Comparison of ENCODE assay signal across 11 mouse cellular contexts in genomic region chr14:71128495-71128894, GRCm38 (mm10).
A peak's percentile ranks its signal among the peaks of the same experiment; 100 is the strongest.
DNase-seq lines count a peak whose midpoint lies in the region; ATAC-seq lines count a peak whose summit lies in the region.
"Had no signal": no experiment of that assay in that cellular context is flagged by ENCODE, and none has a peak within 500 bp of the region (broad histone marks: within the 10 kb centered on the region; RNA-seq: fewer than 3 reads in every experiment).

No protein-coding gene starts in this region.

- H3K27ac ChIP-seq in heart, embryonic 12.5 days (ENCODE audit: poor library complexity, severe bottlenecking) = no peak overlapping the region
- peak overlapping the region; percentile 44 to 88; a peak in 2 of 4 replicates for H3K27ac ChIP-seq in heart, embryonic 14.5 days (replicated peaks in 1 of 2; ENCODE audit: control insufficient read depth in 1 of 2, insufficient read depth in 1 of 2, low read depth in 2 of 2, low read length in 2 of 2)
- H3K27ac ChIP-seq: liver, embryonic 13.5 days; stomach, postnatal 0 days had no signal

- no peak overlapping the region for H3K4me2 ChIP-seq in heart, embryonic 12.5 days
- no peak overlapping the region for H3K4me2 ChIP-seq in heart, embryonic 14.5 days (ENCODE audit: low read length)
- H3K4me2 ChIP-seq: liver, embryonic 13.5 days had no signal

- H3K4me1 ChIP-seq in heart, embryonic 12.5 days (replicated peaks) = peaks cover 24% of the 10 kb centered on the region
- H3K4me1 ChIP-seq in heart, embryonic 14.5 days (ENCODE audit: control insufficient read depth in 2 of 2, insufficient read depth in 2 of 2, low read length in 2 of 2) = peaks cover 16 to 21% of the 10 kb centered on the region in 2 experiments
- H3K4me1 ChIP-seq: liver, embryonic 13.5 days had no signal

- H3K27me3 ChIP-seq in heart, embryonic 12.5 days (replicated peaks) = no peaks in the 10 kb centered on the region
- no peaks in the 10 kb centered on the region for H3K27me3 ChIP-seq in heart, embryonic 14.5 days (ENCODE audit: control insufficient read depth, insufficient read depth, low read length)
- H3K27me3 ChIP-seq: liver, embryonic 13.5 days had no signal

- WGBS in heart, embryonic 12.5 days = 58% methylated on average over 3 of the region's 3 CpGs
- 47% methylated on average over 3 of the region's 3 CpGs for WGBS in heart, embryonic 14.5 days

- no peaks in the 10 kb centered on the region for H3K36me3 ChIP-seq in heart, embryonic 12.5 days
- H3K36me3 ChIP-seq in heart, embryonic 14.5 days (ENCODE audit: control insufficient read depth, insufficient read depth, low read length) = no peaks in the 10 kb centered on the region
- H3K36me3 ChIP-seq: liver, embryonic 13.5 days had no signal

- H3K9ac ChIP-seq in heart, embryonic 12.5 days = no peak overlapping the region
- H3K9ac ChIP-seq in heart, embryonic 14.5 days (ENCODE audit: low read length) = no peak overlapping the region
- H3K9ac ChIP-seq: liver, embryonic 13.5 days had no signal

- peak; percentile 42 to 57 for DNase-seq in heart, adult 18-20 months
- peak; percentile 92 for DNase-seq in brain, adult 2 months (ENCODE audit: low read depth, low spot score)
- DNase-seq in lung, postnatal 14 days = peak; percentile 48
- no peak for DNase-seq in thymus, postnatal 25 days
- DNase-seq in kidney, adult 18-20 months = no peak
- DNase-seq: kidney, adult 11 months; liver, embryonic 13.5 days had no signal

- no peaks in the 10 kb centered on the region for H3K9me3 ChIP-seq in heart, embryonic 12.5 days (replicated peaks)
- no peaks in the 10 kb centered on the region for H3K9me3 ChIP-seq in heart, embryonic 14.5 days (ENCODE audit: control insufficient read depth, low read length)
- H3K9me3 ChIP-seq: liver, embryonic 13.5 days had no signal

- ATAC-seq in heart, embryonic 12.5 days (ENCODE audit: insufficient number of reproducible peaks, low FRiP score) = no peak
- ATAC-seq in heart, embryonic 14.5 days (ENCODE audit: insufficient number of reproducible peaks, insufficient read depth, low FRiP score, low read depth) = no peak
- ATAC-seq: forebrain, embryonic 16.5 days had no signal

- H3K4me3 ChIP-seq in heart, embryonic 12.5 days = no peak overlapping the region
- no peak overlapping the region for H3K4me3 ChIP-seq in heart, embryonic 14.5 days (ENCODE audit: control insufficient read depth in 1 of 2, insufficient read depth in 1 of 2, low read depth in 1 of 2, low read length in 2 of 2)
- H3K4me3 ChIP-seq: liver, embryonic 13.5 days had no signal

Comparison
In these comparisons a context has a peak if more than half of its experiments do, and no peak if none do; other contexts are left out.
1. DNase-seq: peak in heart, adult 18-20 months (2 of 2), brain, adult 2 months (single experiment) and lung, postnatal 14 days (single experiment); none in thymus, postnatal 25 days (single experiment) and kidney, adult 18-20 months (single experiment).